Mouse (Mus musculus) spleen, postnatal 36 days (tissue): ENCODE measurements around the gene St3gal3.

Source experiments
- DNase-seq, 2 experiments: peaks; one replicate each; pipeline ENCODE4 v3.0.0; 2022; ENCODE audit warnings: low spot score in 2 of 2, mixed read lengths in 1 of 2

Gene St3gal3

DNA sequence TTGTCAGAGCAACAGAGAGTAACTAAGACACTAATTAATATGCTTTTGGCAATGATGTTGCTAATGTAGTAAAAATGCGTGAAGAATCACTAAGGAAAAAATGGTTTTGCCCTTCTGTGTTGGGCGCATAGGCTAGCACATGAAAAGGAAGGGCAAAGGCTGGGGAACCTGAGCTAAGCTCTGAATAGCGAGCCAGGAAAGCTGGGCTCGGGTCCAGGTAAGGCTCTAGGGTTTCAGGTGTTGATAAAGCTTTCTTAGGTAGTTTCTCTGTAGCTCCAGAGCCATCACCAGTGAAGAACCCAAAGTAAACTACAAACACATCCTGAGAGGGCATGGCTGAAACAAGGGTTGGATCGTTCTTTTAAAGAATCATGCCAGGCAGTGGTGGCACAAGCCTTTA lies 6.8 kb upstream of the St3gal3 start:
- DNase-seq, result no peak

DNA sequence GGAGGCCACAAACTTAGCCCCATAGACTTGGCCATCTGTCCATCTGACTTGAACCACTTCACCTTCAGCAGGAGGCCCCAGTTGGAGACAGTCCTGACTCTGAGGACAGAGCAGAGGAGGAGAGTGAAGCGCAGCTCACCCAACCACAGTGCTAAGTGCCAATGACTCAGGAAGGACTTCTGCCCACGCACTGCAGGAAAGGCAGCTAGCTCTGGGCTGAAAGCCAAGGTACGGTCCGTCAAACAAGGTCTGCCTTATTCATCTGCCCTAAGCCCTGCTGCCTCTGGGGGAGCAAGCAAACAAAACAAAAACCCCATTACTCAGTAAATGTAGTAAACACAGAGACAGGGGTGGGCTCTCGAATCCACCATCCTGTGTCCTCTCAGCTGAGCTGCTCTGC lies 4.2 kb upstream of the St3gal3 start:
- DNase-seq, result peak in 1 of 2 experiments; percentile 19

DNA sequence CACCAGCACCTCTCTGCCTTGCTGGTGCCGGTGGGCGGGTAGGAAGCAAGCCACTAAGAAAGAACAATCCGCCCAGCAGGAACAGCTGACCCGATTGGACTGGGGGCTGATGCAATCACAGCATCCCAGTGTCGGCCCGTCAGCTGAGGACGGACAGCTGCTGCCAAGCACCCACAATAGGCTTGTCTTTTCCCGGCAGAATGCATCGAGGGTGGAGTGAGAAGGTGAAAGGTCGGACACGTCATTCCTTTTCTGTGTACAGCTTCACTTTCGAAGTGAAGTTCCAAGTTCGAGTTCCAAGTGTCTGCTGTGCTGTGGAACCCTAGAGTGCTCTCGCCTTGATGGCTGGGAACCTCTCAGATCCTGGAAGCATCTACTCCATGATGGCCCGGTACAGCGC lies 3.1 kb upstream of the St3gal3 start:
- no peak for DNase-seq

DNA sequence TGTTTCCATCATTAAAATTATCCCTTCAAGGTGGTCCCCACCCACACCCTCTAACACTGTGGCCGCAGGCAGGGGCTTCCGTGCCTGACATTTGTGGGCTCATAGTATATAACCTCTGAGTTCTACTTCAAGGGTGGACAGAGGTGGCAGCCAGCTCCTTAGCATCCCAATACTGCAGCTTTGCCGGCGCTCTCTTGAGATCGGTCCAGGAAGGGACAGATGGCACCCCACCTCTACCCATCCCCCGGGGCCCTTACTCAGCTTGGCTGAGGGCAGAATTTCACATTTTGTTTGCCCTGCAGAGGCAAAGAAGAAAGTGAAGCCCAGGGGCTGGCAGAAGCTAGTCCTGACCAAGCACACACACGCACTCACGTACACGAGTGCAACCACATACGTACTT lies 2.6 kb upstream of the St3gal3 start:
- DNase-seq, result no peak

DNA sequence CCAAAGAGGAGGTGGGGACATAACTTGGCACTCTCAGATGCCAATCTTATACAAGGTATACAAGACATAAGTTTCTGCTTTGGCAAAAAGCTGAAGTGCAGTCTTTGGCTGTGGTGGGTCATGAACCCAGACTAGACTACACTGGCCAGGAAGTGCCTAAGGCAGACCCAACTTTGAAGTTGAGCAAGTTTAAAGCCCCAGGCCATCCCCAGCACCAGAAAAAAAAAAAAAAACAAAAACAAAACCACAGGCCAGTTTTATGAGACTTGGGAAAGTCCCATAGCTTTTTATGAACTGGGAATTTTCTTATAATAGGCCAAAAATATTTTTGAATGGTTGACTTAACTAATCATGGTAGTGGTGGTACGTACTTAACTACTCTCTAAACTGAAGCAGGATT lies 700 bp upstream of the St3gal3 start:
- DNase-seq, result no peak

DNA sequence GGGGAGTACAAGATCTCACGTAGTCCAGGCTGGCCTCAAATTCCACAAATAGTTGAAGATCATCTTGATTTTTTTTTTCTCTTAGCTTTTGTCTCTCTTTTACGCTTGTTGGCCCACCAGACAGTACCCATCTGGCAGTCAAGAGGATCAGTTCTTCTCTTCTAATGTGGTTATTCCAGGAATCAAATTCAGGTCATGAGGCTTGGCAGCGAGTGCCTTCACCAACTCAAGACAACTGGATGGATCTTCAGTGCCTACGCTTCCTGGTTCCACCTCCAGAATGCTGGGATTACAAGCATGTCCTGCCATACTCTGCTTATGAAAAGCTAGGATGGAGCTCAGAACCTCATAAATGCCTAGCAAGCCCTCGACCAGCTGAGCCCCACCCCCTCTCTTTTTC lies 3.4 kb downstream of the St3gal3 start:
- DNase-seq, result no peak

DNA sequence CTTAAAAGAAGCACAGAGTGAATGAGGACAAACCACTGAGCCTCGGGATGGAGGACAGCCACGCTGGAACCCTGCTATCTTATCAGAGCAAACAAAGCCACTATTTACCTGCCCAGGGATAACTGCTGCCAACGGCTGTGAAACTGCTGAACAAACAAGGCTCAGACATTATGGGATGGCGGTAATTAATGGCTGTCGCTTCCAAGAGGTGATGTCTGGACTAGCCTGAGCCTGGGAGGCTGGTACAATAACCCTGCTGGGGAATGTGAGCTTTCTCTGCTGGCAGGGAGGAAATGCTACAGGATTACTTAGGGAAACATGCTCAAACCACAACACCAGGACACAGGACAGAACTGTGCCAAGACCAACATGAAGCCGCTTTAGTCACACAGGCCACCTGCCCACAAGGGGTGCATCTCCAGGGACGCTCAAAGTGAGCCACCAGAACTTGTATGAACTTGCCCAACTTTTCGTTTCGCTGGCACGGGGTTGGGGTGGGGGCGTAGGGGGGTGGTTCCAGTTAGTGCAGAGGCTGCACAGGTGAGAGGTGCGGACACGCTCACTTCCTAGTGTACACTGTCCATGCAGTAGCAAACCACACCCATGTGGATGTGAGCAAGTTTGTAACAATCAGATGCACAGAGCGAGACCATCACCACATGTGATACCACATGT lies 11.5 kb downstream of the St3gal3 start:
- no peak for DNase-seq

DNA sequence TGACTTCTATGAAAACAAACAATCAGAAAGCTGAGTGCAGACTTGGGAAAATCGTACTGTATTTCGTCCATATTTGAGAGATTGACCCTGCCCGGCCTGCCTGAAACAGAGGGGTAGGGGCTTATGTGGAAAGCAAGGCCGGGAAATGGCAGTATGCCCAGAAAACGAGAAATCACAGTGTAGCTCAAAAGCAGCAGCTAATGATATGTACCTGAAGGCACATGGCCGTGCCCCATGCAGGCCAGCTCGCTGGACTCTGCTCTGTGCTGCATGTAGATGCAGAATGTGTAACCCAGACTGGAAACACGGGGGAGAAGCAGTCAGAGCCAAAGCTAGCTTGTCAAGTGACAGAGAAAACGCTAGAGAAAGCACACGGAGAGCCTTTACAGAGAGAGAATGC lies 12.6 kb downstream of the St3gal3 start:
- no peak for DNase-seq

DNA sequence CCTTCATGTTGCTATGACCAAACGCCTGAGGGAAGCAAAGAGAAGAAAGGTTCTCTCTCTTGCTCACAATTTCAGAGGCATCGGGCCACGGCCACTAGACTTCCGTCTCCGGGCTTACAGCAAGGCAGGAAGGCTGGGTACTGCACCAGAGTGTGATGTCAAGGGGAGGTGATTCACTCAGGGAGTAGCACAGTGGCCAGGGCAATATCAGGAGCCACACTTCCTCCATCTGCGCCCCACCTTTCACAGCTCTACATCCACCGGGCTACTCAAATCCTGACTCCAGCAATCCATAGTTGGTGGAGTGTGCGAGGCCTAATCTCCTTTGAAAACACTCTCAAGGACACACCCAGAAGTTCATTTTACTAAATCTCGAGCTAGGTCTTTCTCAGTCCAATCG lies 17.1 kb downstream of the St3gal3 start:
- DNase-seq, result no peak

DNA sequence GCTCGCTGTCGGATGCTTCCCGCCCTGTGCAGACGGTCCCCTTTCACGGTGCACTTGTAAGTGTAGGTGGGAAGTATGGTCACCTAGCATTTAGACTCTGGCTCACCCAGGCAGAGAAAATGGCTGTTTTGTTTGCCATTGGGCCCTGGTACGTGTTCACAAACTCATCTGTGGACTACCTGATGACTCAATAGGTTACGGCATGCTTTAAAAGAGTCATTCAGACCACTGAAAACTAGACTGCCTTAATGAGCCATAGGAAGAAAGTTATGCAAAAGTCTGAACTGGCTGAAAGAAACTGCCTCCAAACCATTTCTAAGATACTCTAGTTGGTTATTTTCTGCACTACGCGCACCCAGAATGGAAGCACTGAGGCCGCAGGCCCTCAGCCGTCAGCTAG lies 18.6 kb downstream of the St3gal3 start:
- DNase-seq, result no peak

DNA sequence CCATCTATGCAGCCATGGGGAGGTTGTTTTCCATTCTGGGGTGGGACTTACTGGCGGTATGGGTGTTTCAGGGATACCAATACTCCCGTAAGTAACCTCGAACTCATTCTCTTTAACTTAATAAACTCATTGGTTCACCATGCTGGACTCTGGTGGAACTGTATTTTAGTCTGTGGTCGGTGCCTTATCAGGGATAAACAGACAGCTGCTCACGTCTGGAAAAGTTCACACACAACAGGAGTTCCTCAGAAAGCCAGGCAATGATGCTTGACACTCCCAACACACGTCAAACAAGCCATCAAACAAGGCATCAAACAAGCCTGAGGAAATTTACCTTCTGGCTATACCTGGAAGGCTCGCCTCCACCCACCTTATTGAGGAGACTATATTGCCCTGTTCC lies 19.6 kb downstream of the St3gal3 start:
- no peak for DNase-seq

DNA sequence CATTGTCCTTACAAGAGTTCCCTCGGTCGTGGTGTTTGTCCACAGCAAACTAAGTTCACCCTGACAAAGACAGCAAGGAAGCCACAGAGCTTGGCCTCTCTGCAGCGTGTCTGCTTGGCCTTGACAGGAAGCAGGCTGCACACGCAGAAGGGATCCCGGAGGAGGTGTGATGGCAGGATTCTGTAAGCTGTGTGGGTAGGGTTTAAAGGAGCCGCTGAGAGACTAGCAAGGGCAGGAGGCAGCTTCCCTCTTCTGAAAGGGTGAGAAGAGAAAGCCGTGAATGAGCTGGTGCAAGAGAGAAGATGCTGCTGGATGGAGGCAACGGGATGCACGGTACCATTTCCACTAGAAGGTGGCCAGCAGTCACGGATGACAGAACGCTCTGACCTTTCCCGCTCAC lies 22.1 kb downstream of the St3gal3 start:
- no peak for DNase-seq

DNA sequence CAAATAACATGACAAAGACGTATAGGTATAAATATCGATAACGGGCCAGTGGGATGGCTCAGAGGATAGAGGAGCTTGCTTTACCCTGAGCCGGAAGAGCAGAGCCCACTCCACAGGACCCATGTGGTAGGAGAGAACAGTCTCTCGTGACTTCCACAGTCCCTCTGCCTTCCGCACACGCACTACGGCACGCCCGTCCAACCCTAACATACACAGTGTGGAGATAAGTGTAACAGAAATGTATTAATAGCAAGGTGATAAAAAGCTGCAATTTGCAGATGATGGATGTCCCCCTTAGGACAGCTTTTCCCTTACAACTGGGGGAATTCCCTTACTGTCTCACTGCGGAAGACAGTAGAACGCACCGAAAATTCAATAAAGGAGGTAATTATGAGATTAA lies 25.1 kb downstream of the St3gal3 start:
- peak in 1 of 2 experiments; percentile 34 for DNase-seq

DNA sequence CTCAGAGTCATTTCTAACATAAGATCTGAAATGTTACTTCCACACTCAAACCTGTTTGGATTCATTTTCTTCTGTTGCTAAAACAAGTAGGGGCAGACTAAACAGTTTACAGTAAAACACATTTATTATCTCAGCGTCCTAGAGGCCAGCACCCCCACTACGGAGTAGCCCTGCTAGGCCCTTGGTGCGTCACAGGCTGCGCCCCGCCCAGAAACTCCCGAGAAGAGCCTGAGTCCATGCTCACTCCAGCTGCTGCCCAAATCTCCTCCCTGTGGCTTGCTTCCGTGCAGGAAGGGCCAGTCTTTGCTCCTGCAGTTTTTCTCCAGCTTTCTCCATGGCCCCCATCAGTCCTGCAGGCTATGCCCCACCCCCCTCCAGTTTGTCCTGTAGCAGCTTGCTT lies 25.9 kb downstream of the St3gal3 start:
- DNase-seq, result peak; percentile 7 to 36

DNA sequence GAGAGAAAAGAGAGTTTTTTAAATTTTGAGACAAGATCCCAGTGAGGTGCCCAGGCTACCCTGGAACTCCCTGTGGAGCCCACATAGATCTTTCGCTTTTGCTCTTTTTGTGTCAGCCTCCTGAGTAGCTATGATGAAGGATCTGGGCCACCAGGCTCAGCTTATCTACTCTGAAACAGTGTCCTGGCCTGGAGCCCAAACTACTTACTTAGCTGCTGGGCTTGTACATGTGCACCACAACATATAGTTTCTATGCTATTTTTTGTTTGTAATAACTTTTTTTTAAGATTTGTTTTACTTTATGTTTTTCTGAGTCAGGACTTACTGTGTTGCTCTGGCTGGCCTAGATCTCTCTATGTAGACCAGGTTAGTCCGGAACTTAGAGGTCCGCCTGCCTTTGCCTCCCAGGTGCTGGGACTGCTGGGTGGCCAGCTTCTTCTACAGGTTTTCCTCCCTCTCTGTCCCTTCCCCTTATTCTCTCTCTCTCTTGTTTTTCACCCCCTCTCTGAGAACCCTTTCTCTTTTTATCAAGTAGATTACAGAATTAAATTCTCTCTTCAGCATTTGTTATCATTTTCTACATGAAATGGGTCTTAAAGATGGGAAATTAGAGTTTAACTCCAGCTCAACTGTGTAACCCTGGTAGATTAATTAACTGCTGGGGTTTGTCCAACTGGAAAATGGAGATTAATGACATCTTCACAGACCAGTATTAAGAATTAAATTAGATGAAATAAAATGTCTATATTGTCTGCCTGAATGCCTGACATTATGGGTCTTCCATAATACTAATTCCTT lies 29.3 kb downstream of the St3gal3 start:
- peak; percentile 54 to 72 for DNase-seq

DNA sequence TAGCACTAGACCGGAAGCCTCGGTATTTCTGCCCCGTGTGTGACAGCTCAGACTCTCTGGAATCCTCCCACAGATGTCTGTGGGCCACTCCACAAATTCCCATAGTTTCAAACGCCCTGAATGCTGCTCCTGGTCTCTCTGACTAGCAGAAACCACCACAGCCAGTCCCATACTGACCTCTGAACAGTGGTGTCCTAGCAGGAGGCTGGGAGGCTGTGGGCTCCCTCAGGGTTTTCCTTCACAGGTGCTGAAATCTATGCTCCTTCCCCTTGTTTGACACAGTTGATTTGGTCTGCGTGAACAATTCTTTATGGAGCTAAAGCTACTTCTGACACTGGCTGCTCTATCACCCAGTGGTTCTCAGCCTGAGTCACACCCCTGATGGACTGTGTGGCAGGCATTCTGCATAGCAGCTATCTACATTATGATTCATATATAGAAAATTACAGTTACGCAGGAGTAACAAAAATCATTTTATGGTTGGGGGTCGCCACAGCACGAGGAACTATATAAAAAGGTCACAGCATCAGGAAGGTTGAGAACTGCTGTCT lies 31.4 kb downstream of the St3gal3 start:
- DNase-seq, result no peak

DNA sequence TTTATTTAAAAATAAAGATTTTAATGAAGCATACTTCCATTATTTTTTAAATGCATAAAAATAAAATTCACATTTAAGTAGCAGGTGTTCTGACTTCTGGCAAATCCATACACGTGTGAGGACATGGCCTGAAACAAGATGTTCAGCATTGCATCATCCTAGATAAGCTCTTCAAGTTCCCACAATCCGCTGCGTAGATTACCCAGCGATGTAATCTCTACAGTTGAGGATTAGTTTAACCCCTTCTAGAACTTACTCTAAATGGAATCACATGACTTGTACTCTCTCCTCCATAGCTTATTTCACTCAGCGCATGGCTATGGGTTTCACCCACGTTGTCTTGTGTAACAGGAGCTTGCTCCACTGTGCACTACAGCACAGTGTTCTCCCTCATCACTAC lies 33.2 kb downstream of the St3gal3 start:
- DNase-seq, result no peak

DNA sequence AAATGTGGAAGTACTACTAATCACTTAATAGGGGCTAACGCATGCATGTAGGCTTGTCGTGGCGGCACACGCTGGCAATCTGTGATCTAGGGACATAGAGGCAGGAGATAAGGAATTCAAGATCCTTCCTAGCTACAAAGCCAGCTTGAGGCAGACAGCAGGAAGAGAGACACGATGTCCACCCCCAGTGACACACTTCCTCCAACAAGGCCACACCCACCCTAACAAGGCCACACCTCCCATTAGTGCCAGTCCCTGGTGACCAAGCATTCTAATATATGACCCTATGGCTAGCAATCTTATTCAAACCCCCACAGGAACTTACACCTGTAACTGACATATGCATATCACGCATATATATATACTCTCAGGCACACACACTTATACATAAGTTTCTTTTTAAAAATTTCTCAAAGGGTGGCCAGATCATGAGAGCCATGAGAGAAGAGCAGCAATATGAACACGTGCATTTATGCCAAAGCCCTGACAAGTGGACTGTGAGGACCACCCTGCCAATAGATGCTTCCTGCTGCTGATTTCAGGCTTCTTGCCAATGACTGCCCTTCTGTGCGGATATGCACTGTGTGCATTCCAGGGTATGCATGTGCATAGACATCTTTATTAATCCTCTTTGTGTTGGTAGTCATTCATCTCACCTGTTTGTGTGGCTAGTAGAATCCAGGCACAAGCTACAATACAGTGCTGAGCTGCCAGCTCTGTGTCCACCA lies 34.9 kb downstream of the St3gal3 start:
- no peak for DNase-seq

DNA sequence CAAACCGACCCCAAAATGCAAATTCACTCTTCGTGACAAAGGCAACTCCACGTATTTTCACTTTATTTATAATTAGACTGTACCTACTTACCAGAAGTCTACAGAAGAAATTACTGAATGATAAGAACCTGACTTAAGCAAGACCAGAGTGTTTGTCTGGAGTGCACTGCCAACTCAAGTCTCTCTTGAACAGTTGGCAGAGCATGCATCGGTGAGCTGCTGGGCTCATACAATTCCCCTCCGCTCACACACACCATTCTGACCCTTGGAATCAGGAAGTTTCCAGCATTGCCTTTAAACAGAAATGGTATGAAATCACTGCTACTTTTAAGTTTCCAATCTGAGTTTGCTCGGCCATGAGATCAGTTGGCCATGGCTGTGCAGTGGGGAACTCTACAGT lies 36.1 kb downstream of the St3gal3 start:
- DNase-seq, result no peak

DNA sequence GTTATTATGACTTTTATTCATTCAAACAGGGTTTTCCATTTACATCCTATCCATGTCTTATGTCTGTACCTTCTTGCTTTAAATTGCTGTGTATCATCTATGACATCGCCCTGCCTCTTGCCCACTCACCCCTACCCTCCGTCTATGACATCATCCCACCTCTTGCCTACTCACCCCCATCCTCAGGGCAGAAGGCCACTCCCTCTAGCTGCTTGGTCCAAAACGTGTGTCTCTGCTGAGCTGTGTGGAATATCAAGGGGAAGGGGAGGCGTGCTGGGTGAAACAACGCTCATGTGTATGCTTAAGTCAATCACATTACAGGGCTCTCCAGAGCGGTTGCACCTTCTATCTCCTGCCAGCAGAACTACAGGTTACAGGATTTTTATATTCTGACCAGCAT lies 38.6 kb downstream of the St3gal3 start:
- no peak for DNase-seq

DNA sequence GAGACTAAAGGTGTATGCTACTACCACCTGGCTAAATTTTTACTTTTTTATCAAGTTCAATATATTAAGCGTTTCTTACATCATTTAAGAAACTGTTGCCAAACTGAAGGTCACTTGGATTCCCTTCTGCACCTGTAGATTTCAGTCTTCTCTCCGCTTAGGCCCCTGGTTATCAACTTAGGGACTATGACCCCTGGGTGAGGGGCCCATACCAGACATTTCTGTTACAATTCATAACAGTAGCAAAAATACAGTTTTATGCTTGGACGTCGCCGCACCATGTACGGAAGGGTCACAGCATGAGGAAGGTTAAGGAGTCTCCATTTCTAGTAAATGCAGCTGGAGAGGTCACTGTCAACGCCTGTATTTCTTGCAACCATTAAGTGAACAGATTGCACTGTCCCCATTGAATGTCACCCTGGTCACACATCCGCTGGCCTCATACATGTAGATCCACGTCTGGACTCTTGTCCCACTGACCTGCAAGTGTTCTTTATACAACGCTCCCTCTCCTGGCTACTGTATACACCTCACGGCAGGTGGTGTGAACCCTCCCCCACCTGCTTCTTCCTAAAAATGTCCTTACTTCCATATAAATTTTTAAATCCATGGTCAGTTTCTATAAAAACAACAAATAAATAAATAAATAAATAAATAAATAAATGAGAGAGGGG lies 41.8 kb downstream of the St3gal3 start:
- DNase-seq, result no peak

DNA sequence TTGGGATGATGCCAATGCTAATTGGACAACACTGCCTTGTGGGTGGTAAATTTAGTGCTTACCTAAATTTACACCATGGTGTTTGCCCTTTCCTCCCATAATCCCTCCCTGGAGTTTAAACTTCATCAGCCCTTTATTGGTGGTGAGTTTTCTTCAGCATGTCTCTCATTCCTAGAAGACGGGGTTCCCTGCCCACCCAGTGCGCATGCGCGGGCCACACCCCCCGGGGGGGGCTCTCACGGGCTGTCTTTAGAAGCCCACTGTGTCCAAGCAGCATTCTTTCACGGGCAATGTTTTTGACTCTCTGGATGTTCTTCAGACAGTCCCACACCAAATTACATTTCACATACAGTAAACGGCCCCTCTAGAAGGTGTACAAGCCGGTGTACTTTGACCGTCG lies 44.3 kb downstream of the St3gal3 start:
- DNase-seq, result no peak
